Mouse (Mus musculus): ENCODE results near the gene P4hb. TPM values are rescaled to one million over a fixed set of nuclear protein-coding genes. Genes with fewer than 3 reads are reported as not detected.

Gene P4hb
- total RNA-seq, 2 experiments from 2014 or later: 106 to 118 TPM

GRCm38 (mm10) chr11:120610477-120611046 lies 37.5 kb upstream of the P4hb start:
- TF ChIP-seq CTCF (conservative IDR thresholded peaks at IDR 0.05): no peak
- DNase-seq (ENCODE audit: low spot score in 2 of 2): no peak
- no peak overlapping the region for H3K4me3 ChIP-seq
- no peak overlapping the region for H3K27ac ChIP-seq

- DNase-seq (ENCODE audit: low spot score in 2 of 2): no peak
- Histone ChIP-seq H3K27ac (no peak overlapping the region), H3K4me3 (no peak overlapping the region)
- no peak for TF ChIP-seq CTCF (conservative IDR thresholded peaks at IDR 0.05)
Observed at GRCm38 (mm10) chr11:120609250-120609649, 36.2 kb upstream of the P4hb start.

GRCm38 (mm10) chr11:120608241-120609034 lies 35.4 kb upstream of the P4hb start, which contains the start of gene Npb:
Gene Npb, plus strand, starts transcription at chr11:120608477.
- no peak for TF ChIP-seq CTCF (conservative IDR thresholded peaks at IDR 0.05)
- Histone ChIP-seq H3K4me3 (no peak within 1 kb of the TSS; the same call in 1 of the 2 replicates), H3K27ac (no peak within 1 kb of the TSS)
- DNase-seq (ENCODE audit: low spot score in 2 of 2): no peak

- DNase-seq (ENCODE audit: low spot score in 2 of 2): no peak
- no peak for TF ChIP-seq CTCF (conservative IDR thresholded peaks at IDR 0.05)
- no peak overlapping the region for H3K4me3 ChIP-seq
- no peak overlapping the region for H3K27ac ChIP-seq
Observed at GRCm38 (mm10) chr11:120606764-120607163, 33.7 kb upstream of the P4hb start.

GRCm38 (mm10) chr11:120605667-120606066 lies 32.6 kb upstream of the P4hb start:
- DNase-seq (ENCODE audit: low spot score in 2 of 2): no peak
- Histone ChIP-seq H3K4me3 (no peak overlapping the region), H3K27ac (peak overlapping the region; percentile 10; the same call in 1 of the 2 replicates)
- TF ChIP-seq CTCF (conservative IDR thresholded peaks at IDR 0.05): no peak

- H3K4me3 ChIP-seq: no peak overlapping the region
- no peak for DNase-seq (ENCODE audit: low spot score in 2 of 2)
- no peak overlapping the region for H3K27ac ChIP-seq
- TF ChIP-seq CTCF (conservative IDR thresholded peaks at IDR 0.05): no peak
Observed at GRCm38 (mm10) chr11:120603545-120603944, 30.5 kb upstream of the P4hb start.

- TF ChIP-seq CTCF (conservative IDR thresholded peaks at IDR 0.05): no peak
Observed at GRCm38 (mm10) chr11:120600716-120601115, 27.7 kb upstream of the P4hb start.

GRCm38 (mm10) chr11:120598990-120599549 lies 26.0 kb upstream of the P4hb start:
- Histone ChIP-seq H3K4me3 (peak overlapping the region; percentile 78), H3K27ac (peak overlapping the region; percentile 88; the same call in 1 of the 2 replicates)
- no peak for DNase-seq (ENCODE audit: low spot score in 2 of 2)
- TF ChIP-seq CTCF (conservative IDR thresholded peaks at IDR 0.05): no peak

More at GRCm38 (mm10) chr11:120600716-120601115, 27.7 kb upstream of the P4hb start:
- Histone ChIP-seq H3K27ac (no peak overlapping the region), H3K4me3 (no peak overlapping the region)
- DNase-seq (ENCODE audit: low spot score in 2 of 2): no peak

GRCm38 (mm10) chr11:120598283-120598989 lies 25.4 kb upstream of the P4hb start, which contains the start of the genes Alyref and Anapc11:
Gene Alyref, minus strand, starts transcription at chr11:120598365.
Gene Anapc11, plus strand, starts transcription at chr11:120598421.
- DNase-seq (ENCODE audit: low spot score in 2 of 2): peak; percentile 90 to 93
- peak within 1 kb of the TSS; percentile 78 for H3K4me3 ChIP-seq
- TF ChIP-seq CTCF (conservative IDR thresholded peaks at IDR 0.05): peak; percentile 28; the same call in 1 of the 2 replicates
- H3K27ac ChIP-seq: peak within 1 kb of the TSS; percentile 88

GRCm38 (mm10) chr11:120597240-120598235 lies 24.5 kb upstream of the P4hb start:
- DNase-seq (ENCODE audit: low spot score in 2 of 2): no peak
- no peak for TF ChIP-seq CTCF (conservative IDR thresholded peaks at IDR 0.05)
- H3K4me3 ChIP-seq: peak overlapping the region; percentile 78
- peak overlapping the region; percentile 88 for H3K27ac ChIP-seq

- no peak overlapping the region for H3K4me3 ChIP-seq
- no peak for TF ChIP-seq CTCF (conservative IDR thresholded peaks at IDR 0.05)
- no peak overlapping the region for H3K27ac ChIP-seq
- DNase-seq (ENCODE audit: low spot score in 2 of 2): no peak
Observed at GRCm38 (mm10) chr11:120588531-120588930, 15.5 kb upstream of the P4hb start.

All from layer of hippocampus, adult 2 months (tissue).